Comparison of ENCODE assay signal across 20 mouse cellular contexts in genomic region chr2:93552676-93553521, GRCm38 (mm10). TPM values are rescaled to one million over a fixed set of nuclear protein-coding genes. Genes with fewer than 3 reads are reported as not detected.
DNase-seq lines count a peak whose midpoint lies in the region; ATAC-seq and TF ChIP-seq lines count a peak whose summit lies in the region.
"Had no signal": no experiment of that assay in that cellular context is flagged by ENCODE, and none has a peak within 500 bp of the region (broad histone marks: within the 10 kb centered on the region; RNA-seq: fewer than 3 reads in every experiment).

No protein-coding gene starts in this region.

- no peak overlapping the region for H3K9ac ChIP-seq in forebrain, embryonic 13.5 days
- no peak overlapping the region for H3K9ac ChIP-seq in hindbrain, postnatal 0 days (replicated peaks; ENCODE audit: low read length)
- H3K9ac ChIP-seq in hindbrain, embryonic 13.5 days, result no peak overlapping the region
- no peak overlapping the region for H3K9ac ChIP-seq in midbrain, embryonic 14.5 days (replicated peaks; ENCODE audit: low read length)
- no peak overlapping the region for H3K9ac ChIP-seq in midbrain, embryonic 16.5 days (ENCODE audit: low read depth, low read length)
- H3K9ac ChIP-seq: heart, embryonic 13.5 days; liver, embryonic 14.5 days; midbrain, embryonic 12.5 days had no signal

- peak overlapping the region; percentile 70 for H3K27ac ChIP-seq in forebrain, embryonic 10.5 days
- no peak overlapping the region for H3K27ac ChIP-seq in forebrain, embryonic 13.5 days
- no peak overlapping the region for H3K27ac ChIP-seq in hindbrain, postnatal 0 days
- no peak overlapping the region for H3K27ac ChIP-seq in hindbrain, embryonic 13.5 days
- no peak overlapping the region for H3K27ac ChIP-seq in midbrain, embryonic 14.5 days (replicated peaks; ENCODE audit: low read depth, low read length)
- H3K27ac ChIP-seq in midbrain, embryonic 16.5 days (ENCODE audit: low read length), result no peak overlapping the region
- H3K27ac ChIP-seq: heart, embryonic 13.5 days; liver, embryonic 14.5 days; midbrain, embryonic 12.5 days had no signal

- H3K4me3 ChIP-seq in forebrain, embryonic 10.5 days, result no peak overlapping the region
- H3K4me3 ChIP-seq in forebrain, embryonic 13.5 days, result no peak overlapping the region
- no peak overlapping the region for H3K4me3 ChIP-seq in hindbrain, postnatal 0 days (ENCODE audit: low read length)
- no peak overlapping the region for H3K4me3 ChIP-seq in hindbrain, embryonic 13.5 days
- H3K4me3 ChIP-seq in midbrain, embryonic 14.5 days (replicated peaks; ENCODE audit: low read depth, low read length), result no peak overlapping the region
- H3K4me3 ChIP-seq in midbrain, embryonic 16.5 days (ENCODE audit: low read depth, low read length), result no peak overlapping the region
- H3K4me3 ChIP-seq: heart, embryonic 13.5 days; midbrain, embryonic 12.5 days had no signal

- no peak overlapping the region for H3K4me2 ChIP-seq in forebrain, embryonic 13.5 days
- H3K4me2 ChIP-seq in hindbrain, postnatal 0 days (ENCODE audit: low read depth, low read length), result no peak overlapping the region
- no peak overlapping the region for H3K4me2 ChIP-seq in hindbrain, embryonic 13.5 days
- H3K4me2 ChIP-seq in midbrain, embryonic 14.5 days (ENCODE audit: low read length), result no peak overlapping the region
- H3K4me2 ChIP-seq in midbrain, embryonic 16.5 days (ENCODE audit: low read length), result no peak overlapping the region
- H3K4me2 ChIP-seq: heart, embryonic 13.5 days; midbrain, embryonic 12.5 days had no signal

- ATAC-seq in forebrain, embryonic 13.5 days, result no peak
- ATAC-seq in hindbrain, postnatal 0 days, result no peak
- ATAC-seq in hindbrain, embryonic 13.5 days (ENCODE audit: low FRiP score), result no peak
- ATAC-seq in midbrain, embryonic 14.5 days (ENCODE audit: low FRiP score, low TSS enrichment), result no peak
- no peak for ATAC-seq in midbrain, embryonic 16.5 days
- ATAC-seq in hematopoietic stem cell, adult 5-6 weeks (replicated peaks in 1 of 2; ENCODE audit: insufficient read depth in 1 of 2, low FRiP score in 2 of 2, low TSS enrichment in 1 of 2, low read depth in 1 of 2, poor library complexity in 2 of 2, severe bottlenecking in 2 of 2), result peak; percentile 42 to 52; a peak in 2 of 4 replicates
- ATAC-seq in inflammation-experienced regulatory T-cells, adult 6 months, result no peak
- ATAC-seq: Patski had no signal

- WGBS in forebrain, embryonic 10.5 days, result 64% methylated on average over 10 of the region's 10 CpGs
- 62% methylated on average over 10 of the region's 10 CpGs for WGBS in forebrain, embryonic 13.5 days
- WGBS in hindbrain, postnatal 0 days, result 46% methylated on average over 10 of the region's 10 CpGs
- WGBS in hindbrain, embryonic 13.5 days, result 66% methylated on average over 10 of the region's 10 CpGs
- 60% methylated on average over 10 of the region's 10 CpGs for WGBS in midbrain, embryonic 14.5 days
- WGBS in midbrain, embryonic 16.5 days, result 63% methylated on average over 10 of the region's 10 CpGs

- no peak for TF ChIP-seq CTCF in hindbrain, postnatal 0 days (IDR thresholded peaks at IDR 0.05; ENCODE audit: low read depth)

- peaks cover 27% of the 10 kb centered on the region for H3K4me1 ChIP-seq in forebrain, embryonic 10.5 days
- 0 out of 2 replicates have a peak, but pooled peaks cover 5% of the 10 kb centered on the region for H3K4me1 ChIP-seq in forebrain, embryonic 13.5 days
- no peaks in the 10 kb centered on the region for H3K4me1 ChIP-seq in hindbrain, postnatal 0 days (ENCODE audit: insufficient read depth, low read length)
- peaks cover 13% of the 10 kb centered on the region for H3K4me1 ChIP-seq in hindbrain, embryonic 13.5 days (replicated peaks)
- no peaks in the 10 kb centered on the region; the same call in 1 of the 2 replicates for H3K4me1 ChIP-seq in midbrain, embryonic 14.5 days (ENCODE audit: control insufficient read depth, insufficient read depth, low read length)
- H3K4me1 ChIP-seq in midbrain, embryonic 16.5 days (ENCODE audit: control insufficient read depth, insufficient read depth, low read length), result no peaks in the 10 kb centered on the region
- H3K4me1 ChIP-seq: heart, embryonic 13.5 days had no signal

- H3K9me3 ChIP-seq in forebrain, embryonic 10.5 days, result no peaks in the 10 kb centered on the region
- no peaks in the 10 kb centered on the region for H3K9me3 ChIP-seq in forebrain, embryonic 13.5 days (replicated peaks)
- no peaks in the 10 kb centered on the region for H3K9me3 ChIP-seq in hindbrain, postnatal 0 days (ENCODE audit: low read length)
- no peaks in the 10 kb centered on the region for H3K9me3 ChIP-seq in hindbrain, embryonic 13.5 days
- H3K9me3 ChIP-seq in midbrain, embryonic 14.5 days (ENCODE audit: control insufficient read depth, low read length), result no peaks in the 10 kb centered on the region
- H3K9me3 ChIP-seq in midbrain, embryonic 16.5 days (replicated peaks; ENCODE audit: control insufficient read depth, low read length, poor library complexity, severe bottlenecking), result no peaks in the 10 kb centered on the region
- H3K9me3 ChIP-seq: heart, embryonic 13.5 days; midbrain, embryonic 12.5 days had no signal

- 0 out of 2 replicates have a peak, but pooled peaks cover 4% of the 10 kb centered on the region for H3K27me3 ChIP-seq in forebrain, embryonic 10.5 days (ENCODE audit: poor library complexity, severe bottlenecking)
- H3K27me3 ChIP-seq in forebrain, embryonic 13.5 days, result no peaks in the 10 kb centered on the region
- no peaks in the 10 kb centered on the region for H3K27me3 ChIP-seq in hindbrain, postnatal 0 days (ENCODE audit: insufficient read depth, low read length)
- no peaks in the 10 kb centered on the region for H3K27me3 ChIP-seq in hindbrain, embryonic 13.5 days
- H3K27me3 ChIP-seq in midbrain, embryonic 14.5 days (ENCODE audit: control insufficient read depth, insufficient read depth, low read length), result no peaks in the 10 kb centered on the region
- no peaks in the 10 kb centered on the region for H3K27me3 ChIP-seq in midbrain, embryonic 16.5 days (ENCODE audit: control insufficient read depth, insufficient read depth, low read depth, low read length)
- H3K27me3 ChIP-seq: heart, embryonic 13.5 days; midbrain, embryonic 12.5 days had no signal

- H3K36me3 ChIP-seq in forebrain, embryonic 10.5 days (replicated peaks), result no peaks in the 10 kb centered on the region
- no peaks in the 10 kb centered on the region for H3K36me3 ChIP-seq in forebrain, embryonic 13.5 days (ENCODE audit: poor library complexity, severe bottlenecking)
- no peaks in the 10 kb centered on the region for H3K36me3 ChIP-seq in hindbrain, postnatal 0 days (ENCODE audit: insufficient read depth, low read length)
- no peaks in the 10 kb centered on the region for H3K36me3 ChIP-seq in hindbrain, embryonic 13.5 days
- H3K36me3 ChIP-seq in midbrain, embryonic 14.5 days (ENCODE audit: control insufficient read depth, insufficient read depth, low read length), result no peaks in the 10 kb centered on the region
- H3K36me3 ChIP-seq in midbrain, embryonic 16.5 days (ENCODE audit: control insufficient read depth, insufficient read depth, low read length), result no peaks in the 10 kb centered on the region
- H3K36me3 ChIP-seq: heart, embryonic 13.5 days; midbrain, embryonic 12.5 days had no signal

- no peak for DNase-seq in forebrain, embryonic 10.5 days (ENCODE audit: extremely low spot score, low spot score)
- peak; percentile 12 for DNase-seq in hindbrain, postnatal 0 days (ENCODE audit: low spot score)
- peak; percentile 40 for DNase-seq in midbrain, embryonic 14.5 days
- DNase-seq: cerebellum, adult 11 months; kidney, adult 8-10 months; kidney, postnatal 4 days; left cerebral cortex, postnatal 4 days; right cerebral cortex, postnatal 4 days had no signal

RNA-seq across cellular contexts. Expression of gene Gm10803, which starts 7.5 kb away (rescaled TPM):
- polyA plus RNA-seq in forebrain, embryonic 10.5 days (2016; fragmentation: Nextera tagmentation; extraction: Ambion mirVana), result not detected in 2 replicates
- not detected in 2 replicates for polyA plus RNA-seq in forebrain, embryonic 13.5 days (2015; fragmentation: Nextera tagmentation; extraction: Ambion mirVana)
- not detected in 2 replicates for total RNA-seq in hindbrain, postnatal 0 days (2014; rRNA removed)
- not detected in 2 replicates for polyA plus RNA-seq in hindbrain, postnatal 0 days (2015; fragmentation: Nextera tagmentation; extraction: Ambion mirVana)
- not detected in 2 replicates for polyA plus RNA-seq in hindbrain, embryonic 13.5 days (2015; fragmentation: Nextera tagmentation; extraction: Ambion mirVana)
- polyA plus RNA-seq in midbrain, embryonic 14.5 days (2014; fragmentation: Nextera tagmentation; extraction: Ambion mirVana), result not detected in 2 replicates
- not detected in 2 replicates for polyA plus RNA-seq in midbrain, embryonic 16.5 days (2015; fragmentation: Nextera tagmentation; extraction: Ambion mirVana)
- not detected in 2 replicates for total RNA-seq in hematopoietic stem cell, adult 5-6 weeks (2017)
- not detected for polyA plus RNA-seq in inflammation-experienced regulatory T-cells, adult 6 months (2017; shearing (Covaris generic))
- total RNA-seq: left cerebral cortex, postnatal 4 days had no signal
- polyA plus RNA-seq: cortical plate, adult 2 months; gonadal fat pad, adult 2 months; heart, embryonic 13.5 days; liver, embryonic 14.5 days; midbrain, embryonic 12.5 days; Patski; urinary bladder, adult 2 months had no signal

Comparison
In these comparisons a context has a peak if more than half of its experiments do, and no peak if none do; other contexts are left out.
1. ATAC-seq: peak in hematopoietic stem cell, adult 5-6 weeks (2 of 2); none in forebrain, embryonic 13.5 days (single experiment), hindbrain, postnatal 0 days (single experiment), hindbrain, embryonic 13.5 days (single experiment), midbrain, embryonic 14.5 days (single experiment), midbrain, embryonic 16.5 days (single experiment) and inflammation-experienced regulatory T-cells, adult 6 months (single experiment).